Mouse (Mus musculus) thymus, postnatal 10 days (tissue): ENCODE results near the gene Scgb1b15.
"Not testable (repeated sequence)": the region's sequence is repeated elsewhere in the genome, so short reads cannot be mapped to it uniquely, and the experiment has no call there.

ENCODE experiments used
- DNase-seq, 2 experiments: peaks; one replicate each; pipeline ENCODE4 v3.0.0; 2021; ENCODE audit warnings: low spot score in 2 of 2

Gene Scgb1b15

DNA sequence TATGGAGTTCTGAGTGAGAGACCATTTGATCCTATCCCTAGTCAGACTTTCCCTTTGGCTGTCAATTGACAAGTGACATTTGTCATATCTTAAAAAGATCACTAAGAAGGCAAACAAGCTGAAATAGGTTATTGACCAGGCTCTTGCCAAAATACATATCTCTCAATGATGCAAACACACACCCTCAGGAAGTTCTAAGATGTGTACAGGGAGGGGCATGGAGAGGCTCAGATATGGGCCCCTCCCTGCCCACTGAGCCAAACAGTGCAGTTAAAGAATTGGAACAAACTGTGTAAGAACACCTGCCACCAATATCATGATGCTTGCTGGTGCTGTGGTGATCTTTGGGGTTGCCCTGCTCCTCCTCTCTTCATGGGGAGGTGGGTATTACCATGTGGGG is at the start of gene Scgb1b15:
TSS of gene Scgb1b15 (plus strand) at position 301 of the 400 bp plus-strand sequence.
- not testable (repeated sequence) for DNase-seq

GRCm38 (mm10) chr7:32829562-32829961 is 6.8 kb upstream of the Scgb1b15 start, which contains the start of gene Scgb2b15:
TSS of gene Scgb2b15 (minus strand) at chr7:32829662.
- DNase-seq, result not testable (repeated sequence)
